Mouse (Mus musculus): Measurements from ENCODE around the gene Dynlt1f.
"Not testable (repeated sequence)": the region's sequence is repeated elsewhere in the genome, so short reads cannot be mapped to it uniquely, and the experiment has no call there.

GRCm38 (mm10) chr17:6640044-6640637, 15.6 kb downstream of the Dynlt1f start:
- TF ChIP-seq POLR2A (IDR thresholded peaks at IDR 0.05; ENCODE audit: control insufficient read depth, extremely low read depth, insufficient read depth, low read length, poor library complexity); CTCF (IDR thresholded peaks at IDR 0.05; ENCODE audit: borderline replicate concordance, control insufficient read depth, extremely low read depth, insufficient read depth, low read length, poor library complexity): not testable (repeated sequence)

Data from thymus, adult 2 months (tissue).